Mouse (Mus musculus) gastrocnemius, adult 18-20 months (tissue): ENCODE results near the gene Elavl4. TPM values are rescaled to one million over a fixed set of nuclear protein-coding genes. Genes with fewer than 3 reads are reported as not detected.

Source experiments
- DNase-seq: peaks from one replicate; pipeline ENCODE4 v3.0.0; 2021; ENCODE audit warnings: low spot score
- total RNA-seq, 2 experiments: library from RNA; stranded (reverse); gene quantifications; 2 replicates each; pipeline ENCODE4 v1.2.3; 2021

Elavl4 gene
- total RNA-seq, 2 experiments from 2014 or later: not detected

GRCm38 (mm10) chr4:110266804-110267575 is 84.7 kb downstream of the Elavl4 start:
- no peak for DNase-seq

GRCm38 (mm10) chr4:110264345-110264943 is 87.3 kb downstream of the Elavl4 start:
- DNase-seq: no peak

- no peak for DNase-seq
These were observed 94.3 kb downstream of the Elavl4 start for GRCm38 (mm10) chr4:110257360-110257759.

- no peak for DNase-seq
These were observed 96.1 kb downstream of the Elavl4 start for GRCm38 (mm10) chr4:110255617-110256016.

- no peak for DNase-seq
These were observed 101.7 kb downstream of the Elavl4 start for GRCm38 (mm10) chr4:110250055-110250454.

DNA sequence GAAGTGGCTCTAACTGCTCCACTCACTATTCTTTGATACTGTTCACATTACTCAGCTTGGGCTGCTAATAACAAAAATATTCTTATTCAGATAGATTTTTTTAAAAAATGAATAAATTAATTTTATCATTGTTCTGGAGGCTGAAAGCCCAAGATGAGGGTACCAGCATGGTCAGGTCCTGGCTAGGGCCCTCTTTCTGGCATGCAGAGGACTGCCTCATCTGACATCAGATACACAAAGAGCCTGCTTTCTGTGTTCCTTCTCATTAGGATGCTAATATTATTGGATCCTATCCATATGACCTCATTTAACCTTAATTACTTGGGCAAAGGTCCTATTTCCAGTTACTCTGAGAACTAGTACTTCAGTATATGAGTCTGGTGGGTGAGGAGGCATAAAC is 108.8 kb downstream of the Elavl4 start:
- no peak for DNase-seq

GRCm38 (mm10) chr4:110234554-110234953 is 117.2 kb downstream of the Elavl4 start:
- no peak for DNase-seq

- DNase-seq: no peak
These were observed 119.4 kb downstream of the Elavl4 start for GRCm38 (mm10) chr4:110232327-110232726.

GRCm38 (mm10) chr4:110231799-110232198 is 119.9 kb downstream of the Elavl4 start:
- no peak for DNase-seq

- DNase-seq: no peak
These were observed 122.1 kb downstream of the Elavl4 start for GRCm38 (mm10) chr4:110229652-110230051.

GRCm38 (mm10) chr4:110229238-110229637 is 122.5 kb downstream of the Elavl4 start:
- DNase-seq: no peak

DNA sequence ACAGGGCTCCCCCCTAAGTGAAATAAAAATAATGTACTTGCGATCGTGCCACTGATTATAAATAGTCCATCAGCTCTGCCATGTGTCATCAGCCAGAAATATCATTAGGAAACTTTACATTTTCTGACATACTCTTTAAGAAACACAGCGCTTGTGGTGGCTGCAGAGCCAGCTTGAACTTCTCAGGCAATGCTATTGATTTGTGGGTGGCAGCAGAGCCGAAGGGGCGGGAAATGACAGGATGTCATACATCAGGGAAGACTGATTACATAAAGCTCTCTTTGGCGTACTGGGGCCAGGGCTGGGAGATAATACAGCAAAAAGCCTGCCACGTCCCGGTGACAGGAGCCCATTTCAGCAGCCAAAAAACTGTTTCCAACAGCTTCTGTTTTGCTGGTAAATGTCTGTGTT is 124.1 kb downstream of the Elavl4 start:
- no peak for DNase-seq

- DNase-seq: no peak
These were observed 126.2 kb downstream of the Elavl4 start for GRCm38 (mm10) chr4:110225492-110225891.

DNA sequence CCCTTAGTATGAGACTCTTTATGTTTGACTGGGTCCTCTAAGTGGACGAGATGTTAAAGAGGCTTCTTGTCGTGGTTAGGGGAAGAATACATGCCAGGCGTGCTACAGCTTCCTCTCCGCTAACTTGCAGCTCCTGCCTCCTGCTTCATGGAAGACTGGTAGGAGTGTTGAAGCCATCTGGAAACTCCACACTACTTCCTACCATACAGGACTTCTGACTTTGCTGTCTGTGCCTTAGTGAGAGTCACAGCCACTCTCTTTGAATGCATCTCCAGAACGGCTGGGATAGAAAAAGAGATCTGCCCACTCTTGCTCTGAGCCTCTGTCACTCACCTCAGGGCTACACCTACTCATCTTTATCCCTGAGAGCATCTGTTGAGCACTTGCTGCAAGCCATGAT is 132.9 kb downstream of the Elavl4 start:
- no peak for DNase-seq

- no peak for DNase-seq
These were observed 134.2 kb downstream of the Elavl4 start for GRCm38 (mm10) chr4:110217553-110217952.

DNA sequence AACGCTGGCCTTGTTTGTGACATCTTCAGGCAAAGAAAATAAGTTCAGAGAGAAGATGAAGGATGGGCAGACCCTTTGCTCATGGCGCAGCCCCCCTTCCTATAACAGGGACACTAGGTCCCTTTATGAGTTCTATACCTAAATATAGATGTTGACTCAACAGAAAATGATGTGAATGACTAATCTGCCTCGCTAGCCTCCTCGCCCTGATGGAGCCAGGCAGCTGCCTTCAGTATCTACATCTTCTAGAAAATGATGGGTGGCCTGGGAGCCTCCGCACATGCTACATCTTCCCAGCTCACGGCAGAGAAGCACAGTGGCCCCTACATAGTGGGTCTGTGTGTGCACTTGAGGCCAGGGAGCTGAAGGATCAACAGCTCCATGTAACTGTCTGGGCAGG is 137.2 kb downstream of the Elavl4 start:
- no peak for DNase-seq

DNA sequence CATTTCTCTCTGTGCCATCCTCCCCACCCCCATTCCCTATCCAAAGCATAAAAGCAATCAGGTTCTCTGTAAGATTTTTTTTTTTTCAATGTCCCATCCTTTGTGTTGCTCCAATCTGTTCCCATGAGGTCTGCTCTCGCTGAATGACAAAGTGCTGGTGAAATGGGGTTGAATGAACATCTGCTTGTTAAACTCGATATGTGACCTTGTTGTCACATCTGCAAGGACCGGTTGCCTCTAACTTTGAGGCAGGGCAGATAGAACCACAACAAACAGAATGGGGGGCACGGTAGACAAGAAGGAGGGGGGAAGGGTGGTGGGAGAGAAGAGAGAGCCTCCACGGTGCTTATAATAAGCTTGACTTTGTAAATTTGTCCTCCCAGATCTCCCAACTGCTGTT is 138.0 kb downstream of the Elavl4 start:
- DNase-seq: no peak

DNA sequence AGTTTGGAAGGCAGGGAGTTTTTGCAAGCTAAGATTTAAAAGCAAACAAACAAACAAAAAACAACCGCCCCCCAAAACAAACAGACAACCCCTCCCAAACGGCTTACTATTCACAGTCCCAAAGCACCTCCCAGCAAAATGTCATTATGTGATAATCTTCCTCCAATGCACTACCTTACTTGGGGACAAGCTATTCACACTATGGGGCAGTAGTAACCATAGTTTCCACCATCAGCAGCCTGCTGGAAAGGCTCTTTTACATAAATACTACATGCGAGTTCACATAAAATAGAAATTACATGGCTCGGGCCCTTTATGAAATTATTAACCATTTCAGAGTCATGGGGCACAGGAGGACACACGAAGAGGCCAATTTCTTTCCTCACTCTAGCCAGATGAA is 141.5 kb downstream of the Elavl4 start:
- DNase-seq: no peak

DNA sequence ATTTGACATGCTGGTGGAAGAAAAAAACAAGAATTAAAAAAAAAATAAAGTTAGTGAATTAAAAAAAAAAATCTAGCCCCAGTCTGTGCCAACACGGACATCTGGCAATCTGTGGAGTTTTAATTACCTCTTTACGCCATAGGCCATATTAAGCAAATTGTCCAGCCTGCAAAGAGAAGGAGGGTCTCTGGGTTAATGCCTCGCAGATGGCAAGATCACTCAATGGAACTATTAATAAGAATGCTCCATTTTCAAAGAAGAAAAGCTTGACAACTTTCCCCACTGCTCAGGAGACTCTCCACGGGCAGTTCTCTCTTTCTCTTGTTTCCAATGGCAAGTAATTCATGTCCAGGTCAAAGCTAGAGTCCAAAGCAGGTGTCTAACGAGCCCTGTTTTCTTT is 142.1 kb downstream of the Elavl4 start:
- DNase-seq: no peak

- DNase-seq: no peak
These were observed 150.0 kb downstream of the Elavl4 start for GRCm38 (mm10) chr4:110201680-110202079.

DNA sequence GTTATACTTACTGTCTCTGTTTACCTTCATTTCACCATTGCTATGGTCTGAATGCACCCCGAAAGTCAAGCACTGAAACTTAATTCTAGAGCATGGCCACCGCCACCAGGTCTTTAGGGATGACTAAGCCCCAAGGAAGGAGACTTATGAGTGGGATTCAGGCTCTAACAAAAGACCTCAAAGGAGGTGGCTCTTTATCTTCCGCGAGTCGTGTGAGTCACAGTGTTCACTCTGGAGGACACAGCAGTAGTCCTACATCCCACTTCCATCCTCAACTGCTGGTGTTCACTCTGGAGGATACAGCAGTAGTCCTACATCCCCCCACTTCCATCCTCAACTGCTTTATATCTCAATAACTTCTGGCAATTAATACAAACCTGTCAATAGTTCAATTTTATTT is 151.8 kb downstream of the Elavl4 start:
- DNase-seq: no peak

DNA sequence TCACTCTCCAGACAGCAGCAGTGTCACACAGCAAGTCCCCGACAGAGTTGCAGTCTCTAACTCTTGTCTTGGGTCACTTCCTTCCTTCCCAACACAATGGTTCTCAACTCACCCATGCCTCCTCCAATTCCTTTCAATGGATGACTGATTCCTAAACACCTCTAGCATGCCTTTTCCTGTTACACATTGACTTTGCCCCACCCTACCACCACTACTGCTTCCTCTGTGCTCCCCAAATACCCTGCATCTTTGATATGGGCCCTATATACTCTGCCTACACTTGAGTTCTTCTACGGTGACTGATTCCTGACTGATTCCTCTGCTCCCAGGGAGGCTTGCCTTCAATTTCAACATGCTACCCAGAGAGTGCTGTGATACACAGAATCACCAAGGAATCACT is 153.1 kb downstream of the Elavl4 start:
- no peak for DNase-seq

- no peak for DNase-seq
These were observed 174.4 kb downstream of the Elavl4 start for GRCm38 (mm10) chr4:110177263-110177662.
